Mouse (Mus musculus) megakaryocyte-erythroid progenitor cell, adult 5-6 weeks (primary cell): Measurements from ENCODE around the gene Myd88. TPM values are rescaled to one million over a fixed set of nuclear protein-coding genes. Genes with fewer than 3 reads are reported as not detected.
"Not testable (repeated sequence)": the region's sequence is repeated elsewhere in the genome, so short reads cannot be mapped to it uniquely, and the experiment has no call there.

Experiments
- ATAC-seq: replicated peaks from 2 replicates; pipeline ENCODE4 v1.8.0; 2016; ENCODE audit warnings: mild to moderate bottlenecking, inconsistent platforms; ENCODE audit not compliant: severe bottlenecking, poor library complexity, low FRiP score, low TSS enrichment
- total RNA-seq, 2 experiments: library from RNA; stranded (forward) in 1 of 2; stranded (reverse) in 1 of 2; fragments of 200-1000, 215-1000 nt in 1 of 2; fragments of >200 nt in 1 of 2; fragmentation: Nextera tagmentation in 1 of 2; gene quantifications; 2 replicates each; pipeline ENCODE4 v1.2.3; 2014 to 2017

The Myd88 gene
- 19.9 and 21.1 TPM in 2 replicates for total RNA-seq (2014; fragmentation: Nextera tagmentation)
- 16.2 and 18.8 TPM in 2 replicates for total RNA-seq (2017)

- peak; percentile 93 for ATAC-seq
Observed at GRCm38 (mm10) chr9:119340909-119341816, at the start of gene Myd88. Gene Myd88 (minus strand): TSS chr9:119341411.

GRCm38 (mm10) chr9:119390214-119390613 lies 49.0 kb upstream of the Myd88 start:
- ATAC-seq: no peak

- peak; percentile 50 for ATAC-seq
Observed at GRCm38 (mm10) chr9:119388956-119389355, 47.7 kb upstream of the Myd88 start.

DNA sequence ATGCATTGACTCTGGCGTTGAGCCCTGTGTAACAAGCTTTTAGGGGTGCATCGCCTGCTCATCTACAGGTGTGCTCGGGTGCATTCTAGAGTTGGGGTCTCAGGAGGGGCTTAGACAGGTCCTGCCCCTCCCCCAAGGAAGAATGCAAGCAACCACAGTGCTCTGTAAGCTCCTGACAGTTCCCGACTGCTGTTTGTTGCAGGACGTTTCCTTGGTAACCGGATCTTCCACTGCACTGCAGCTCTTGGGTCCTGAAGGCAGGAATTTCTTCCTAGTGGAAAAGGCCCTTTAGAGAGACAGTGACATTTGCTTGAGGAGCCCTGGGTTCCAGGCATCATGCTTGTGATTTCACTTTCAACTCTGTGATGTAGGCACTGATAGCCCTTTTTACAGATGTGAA lies 41.4 kb upstream of the Myd88 start:
- ATAC-seq: no peak

- ATAC-seq: no peak
Observed at GRCm38 (mm10) chr9:119378231-119378630, 37.0 kb upstream of the Myd88 start.

DNA sequence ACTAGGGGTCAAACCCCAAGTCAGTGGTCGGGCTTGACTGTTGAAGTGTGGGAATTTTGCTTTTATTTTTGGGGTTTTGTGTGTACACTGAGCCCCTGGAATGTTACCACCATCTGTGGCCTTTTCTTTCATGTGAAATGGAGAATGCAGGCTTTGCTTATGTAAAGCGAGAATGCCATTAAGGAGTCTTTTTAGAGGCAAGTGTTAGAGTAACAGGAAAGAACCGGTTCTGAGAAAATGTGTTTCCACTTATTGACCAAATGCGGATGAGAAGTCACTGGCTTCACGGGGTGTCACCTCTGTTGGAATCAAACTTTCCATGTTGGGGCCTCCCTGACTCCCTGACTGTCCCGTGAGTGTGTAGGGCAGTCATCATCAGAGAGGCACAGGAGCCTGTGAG lies 34.3 kb upstream of the Myd88 start:
- no peak for ATAC-seq

GRCm38 (mm10) chr9:119375008-119375407 lies 33.8 kb upstream of the Myd88 start:
- no peak for ATAC-seq

GRCm38 (mm10) chr9:119371251-119371650 lies 30.0 kb upstream of the Myd88 start:
- no peak for ATAC-seq

GRCm38 (mm10) chr9:119370770-119371169 lies 29.6 kb upstream of the Myd88 start:
- ATAC-seq: not testable (repeated sequence)

GRCm38 (mm10) chr9:119368367-119368766 lies 27.2 kb upstream of the Myd88 start:
- ATAC-seq: no peak

- no peak for ATAC-seq
Observed at GRCm38 (mm10) chr9:119365284-119365683, 24.1 kb upstream of the Myd88 start, which contains the start of gene Slc22a14. Gene Slc22a14 (minus strand): TSS chr9:119365553.

- no peak for ATAC-seq
Observed at GRCm38 (mm10) chr9:119363229-119363628, 22.0 kb upstream of the Myd88 start.

DNA sequence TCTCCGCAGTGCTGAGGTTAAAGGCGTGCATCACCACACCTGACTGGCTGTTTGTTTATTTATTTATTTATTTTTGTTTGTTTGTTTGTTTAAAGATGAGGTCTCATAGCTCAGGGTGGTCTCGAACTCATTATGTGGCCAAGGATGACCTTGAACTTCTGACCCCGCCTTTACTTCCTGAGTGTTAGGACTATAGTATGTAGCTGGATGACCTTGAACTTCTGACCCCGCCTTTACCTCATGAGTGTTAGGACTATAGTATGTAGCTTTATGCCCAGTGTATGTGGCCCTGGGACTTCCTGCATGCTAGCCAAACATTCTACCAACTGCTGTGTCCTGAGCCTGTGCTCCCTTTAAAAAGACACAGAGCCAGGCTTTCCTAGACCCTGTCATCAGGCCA lies 20.2 kb upstream of the Myd88 start:
- no peak for ATAC-seq

DNA sequence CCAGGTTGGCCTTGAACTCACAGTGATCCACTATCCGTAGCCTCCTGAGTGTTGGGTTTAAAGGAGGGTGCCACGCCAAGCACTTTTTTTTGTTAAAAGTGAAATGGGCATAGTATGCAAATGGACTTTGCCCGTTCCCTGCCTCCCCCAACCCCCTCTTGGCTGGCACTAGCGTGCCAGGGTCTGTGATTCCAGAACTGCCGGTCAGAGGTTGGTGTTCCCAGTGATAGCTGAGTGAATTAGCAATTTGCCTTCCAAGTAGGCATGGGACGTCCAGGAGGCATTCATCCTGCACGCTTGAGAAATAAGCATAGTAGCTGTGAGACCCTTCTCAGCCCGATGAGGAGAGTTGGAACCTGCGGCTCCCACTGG lies 16.8 kb upstream of the Myd88 start:
- ATAC-seq: no peak

- peak; percentile 94 for ATAC-seq
Observed at GRCm38 (mm10) chr9:119357331-119358057, 16.3 kb upstream of the Myd88 start, which contains the start of gene Xylb. Gene Xylb (plus strand): TSS chr9:119357381.

- no peak for ATAC-seq
Observed at GRCm38 (mm10) chr9:119355943-119356342, 14.7 kb upstream of the Myd88 start.

DNA sequence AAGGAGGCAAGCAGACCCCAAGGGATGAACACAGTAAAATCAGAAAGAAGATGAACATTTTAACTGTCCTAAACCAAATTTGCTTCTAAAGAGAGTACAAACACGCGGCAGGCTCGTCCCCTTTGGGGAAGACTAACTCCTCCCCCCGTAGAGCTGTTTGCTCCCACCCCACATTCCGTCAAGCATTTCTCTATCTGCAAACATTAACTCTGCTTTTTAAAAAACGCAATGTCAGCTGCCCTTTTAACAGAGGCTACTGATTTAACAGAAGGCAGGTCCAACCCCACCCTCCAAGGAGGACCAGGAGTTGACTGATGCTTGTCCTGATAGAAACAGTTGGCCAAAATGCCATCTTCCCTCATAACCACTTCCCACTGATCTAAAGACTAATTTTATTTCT lies 12.7 kb upstream of the Myd88 start:
- no peak for ATAC-seq

GRCm38 (mm10) chr9:119352060-119352459 lies 10.8 kb upstream of the Myd88 start:
- peak; percentile 87 for ATAC-seq

DNA sequence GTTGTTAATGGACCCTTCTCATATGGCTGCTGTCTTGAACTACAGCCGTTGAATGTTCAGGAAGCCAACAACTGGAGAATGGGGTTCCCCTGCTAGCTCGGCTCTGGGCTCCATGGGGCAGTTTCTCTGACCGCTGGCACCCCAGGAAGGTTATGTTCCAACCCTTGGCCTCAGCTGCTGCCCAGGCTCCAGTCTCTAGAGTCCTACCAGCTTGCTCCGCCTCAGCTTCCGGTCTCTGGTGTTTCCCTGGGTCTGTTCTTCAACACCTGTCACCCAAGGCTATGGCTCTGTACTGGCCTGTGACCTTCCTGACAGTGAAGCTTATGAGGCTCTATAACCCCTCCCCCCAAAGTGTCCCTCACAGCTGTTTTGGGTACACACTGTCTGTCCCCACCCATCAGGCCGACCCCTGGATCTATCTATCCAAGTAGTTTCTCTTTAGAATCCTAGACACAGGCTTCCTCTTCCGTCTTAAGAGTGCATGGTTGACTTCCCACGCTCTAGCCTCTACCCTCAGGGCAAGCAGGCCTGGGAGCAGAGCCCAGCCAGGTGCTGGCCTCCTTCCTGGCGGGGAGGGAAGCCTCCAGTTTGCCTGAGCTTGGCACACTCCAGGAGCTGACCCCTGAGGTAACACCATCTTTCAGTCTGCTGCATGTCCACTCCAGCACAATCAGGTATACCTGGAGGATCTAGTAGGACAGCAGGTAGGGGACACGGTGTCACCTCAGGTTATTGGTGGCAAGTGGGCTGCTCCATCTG lies 9.9 kb upstream of the Myd88 start:
- ATAC-seq: no peak

DNA sequence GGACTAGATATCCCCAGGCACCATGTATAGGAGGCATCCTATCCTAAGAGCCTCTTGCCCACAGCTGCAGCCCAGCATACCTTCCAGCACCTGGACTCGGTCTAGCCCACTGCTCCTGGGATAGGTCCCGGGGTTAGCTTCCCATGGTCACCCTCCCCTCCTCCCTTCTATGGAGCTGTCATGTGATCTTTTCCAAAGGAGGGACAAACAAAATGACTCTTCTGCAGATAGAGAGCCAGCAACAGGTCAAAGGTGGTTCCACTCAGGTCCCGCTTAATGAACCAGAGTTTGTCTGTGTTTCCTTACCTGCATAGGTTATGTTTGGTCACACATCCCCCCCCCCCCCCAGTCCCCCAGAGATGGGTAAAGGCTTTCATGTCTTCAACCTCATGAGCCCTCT lies 9.3 kb upstream of the Myd88 start:
- ATAC-seq: no peak
